ENCODE assay signal across 16 mouse cellular contexts in the genomic region with DNA sequence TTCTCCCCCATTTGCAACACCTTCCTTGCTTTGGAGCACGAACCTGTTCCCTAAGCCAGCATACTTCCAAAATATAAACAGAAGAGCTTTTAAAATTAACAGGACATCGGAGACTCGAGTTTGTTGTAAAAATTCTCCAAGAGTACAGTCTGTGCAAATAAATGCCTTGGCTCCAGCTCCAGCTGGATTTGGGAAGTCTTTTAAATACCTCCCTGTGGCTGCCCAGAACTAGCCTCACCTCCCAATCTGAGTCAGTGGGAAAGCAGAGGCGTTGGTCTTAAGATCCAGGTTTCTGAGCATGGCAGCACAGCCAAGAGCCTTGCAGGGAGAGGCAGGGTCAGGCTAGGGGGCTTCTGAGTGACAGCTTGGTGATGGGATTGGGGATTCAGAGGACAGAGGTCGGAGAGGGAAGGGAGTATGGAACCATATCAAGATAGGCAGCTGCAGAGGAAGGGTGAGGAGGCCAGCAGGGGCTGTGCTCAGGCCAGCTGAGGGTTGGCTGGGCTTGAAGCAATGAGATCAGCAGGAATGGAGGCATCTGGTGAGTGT.
A peak's percentile ranks its signal among the peaks of the same experiment; 100 is the strongest.
DNase-seq lines count a peak whose midpoint lies in the region; ATAC-seq and TF ChIP-seq lines count a peak whose summit lies in the region.
"Had no signal": no experiment of that assay in that cellular context is flagged by ENCODE, and none has a peak within 500 bp of the region (broad histone marks: within the 10 kb centered on the region; RNA-seq: fewer than 3 reads in every experiment).

No protein-coding gene starts in this region.

- H3K9ac ChIP-seq in limb, embryonic 14.5 days (ENCODE audit: low read depth, low read length, severe bottlenecking) = no peak overlapping the region
- H3K9ac ChIP-seq: lung, embryonic 15.5 days had no signal

- H3K36me3 ChIP-seq in heart, embryonic 10.5 days = no peaks in the 10 kb centered on the region
- H3K36me3 ChIP-seq in limb, embryonic 14.5 days (ENCODE audit: control insufficient read depth, insufficient read depth, low read length) = no peaks in the 10 kb centered on the region
- H3K36me3 ChIP-seq: hindbrain, embryonic 10.5 days; lung, embryonic 15.5 days; midbrain, embryonic 10.5 days had no signal

- H3K4me3 ChIP-seq in heart, embryonic 10.5 days = no peak overlapping the region
- no peak overlapping the region for H3K4me3 ChIP-seq in limb, embryonic 14.5 days (replicated peaks; ENCODE audit: low read length)
- H3K4me3 ChIP-seq: hindbrain, embryonic 10.5 days; lung, embryonic 15.5 days; midbrain, embryonic 10.5 days had no signal

- ATAC-seq in limb, embryonic 14.5 days (ENCODE audit: low FRiP score, low read depth) = peak; percentile 83
- ATAC-seq: inflammation-experienced regulatory T-cells, adult 6 months had no signal

- TF ChIP-seq POLR2A in limb, embryonic 14.5 days (IDR thresholded peaks at IDR 0.05; ENCODE audit: borderline replicate concordance, extremely low read depth, insufficient read depth, insufficient read length) = no peak

- peak; percentile 36 to 64 for DNase-seq in heart, adult 18-20 months
- DNase-seq in heart, embryonic 10.5 days (ENCODE audit: low spot score) = no peak
- DNase-seq in brain, adult 2 months (ENCODE audit: low read depth, low spot score) = peak; percentile 29
- peak; percentile 57 for DNase-seq in gastrocnemius, postnatal 25 days
- peak; percentile 78 for DNase-seq in limb, embryonic 14.5 days (ENCODE audit: low spot score)
- DNase-seq in MN1 (ENCODE audit: low spot score) = no peak
- no peak for DNase-seq in cerebellum, adult 8-10 months
- DNase-seq in lung, postnatal 4 days = no peak
- DNase-seq: adrenal gland, postnatal 10 days; kidney, postnatal 4 days; thymus, postnatal 36 days had no signal

- H3K4me2 ChIP-seq in limb, embryonic 14.5 days (replicated peaks; ENCODE audit: low read depth, low read length, severe bottlenecking) = 0 out of 2 replicates have a peak overlapping the region, but pooled peaks have one; percentile 2
- H3K4me2 ChIP-seq: liver, embryonic 11.5 days; lung, embryonic 15.5 days had no signal

- WGBS in heart, embryonic 10.5 days = 66% methylated on average over 5 of the region's 5 CpGs
- 31% methylated on average over 5 of the region's 5 CpGs for WGBS in limb, embryonic 14.5 days

- H3K4me1 ChIP-seq in heart, embryonic 10.5 days = no peaks in the 10 kb centered on the region; the same call in 1 of the 2 replicates
- H3K4me1 ChIP-seq in limb, embryonic 14.5 days (ENCODE audit: control insufficient read depth, insufficient read depth, low read length) = peaks cover 17% of the 10 kb centered on the region
- H3K4me1 ChIP-seq: lung, embryonic 15.5 days had no signal

- no peaks in the 10 kb centered on the region for H3K9me3 ChIP-seq in heart, embryonic 10.5 days
- no peaks in the 10 kb centered on the region for H3K9me3 ChIP-seq in limb, embryonic 14.5 days (ENCODE audit: control insufficient read depth, low read length)
- H3K9me3 ChIP-seq: hindbrain, embryonic 10.5 days; lung, embryonic 15.5 days; midbrain, embryonic 10.5 days had no signal

- no peaks in the 10 kb centered on the region for H3K27me3 ChIP-seq in heart, embryonic 10.5 days (ENCODE audit: insufficient read depth, poor library complexity, severe bottlenecking)
- H3K27me3 ChIP-seq in limb, embryonic 14.5 days (ENCODE audit: control insufficient read depth, insufficient read depth, low read length) = no peaks in the 10 kb centered on the region
- H3K27me3 ChIP-seq: lung, embryonic 15.5 days had no signal

- H3K27ac ChIP-seq in heart, embryonic 10.5 days = no peak overlapping the region
- peak overlapping the region; percentile 56; the same call in 1 of the 2 replicates for H3K27ac ChIP-seq in limb, embryonic 14.5 days (replicated peaks; ENCODE audit: low read depth, low read length)
- H3K27ac ChIP-seq: hindbrain, embryonic 10.5 days; lung, embryonic 15.5 days; midbrain, embryonic 10.5 days had no signal

Comparison
In these comparisons a context has a peak if more than half of its experiments do, and no peak if none do; other contexts are left out.
1. DNase-seq: peak in heart, adult 18-20 months (2 of 2), brain, adult 2 months (single experiment), gastrocnemius, postnatal 25 days (single experiment) and limb, embryonic 14.5 days (single experiment); none in heart, embryonic 10.5 days (single experiment), MN1 (single experiment), cerebellum, adult 8-10 months (single experiment) and lung, postnatal 4 days (0 of 2).